Mouse (Mus musculus): Measurements from ENCODE around the gene Adam29. TPM values are rescaled to one million over a fixed set of nuclear protein-coding genes. Genes with fewer than 3 reads are reported as not detected.

Adam29 gene
- not detected for polyA plus RNA-seq (2017; shearing (Covaris generic))

DNA sequence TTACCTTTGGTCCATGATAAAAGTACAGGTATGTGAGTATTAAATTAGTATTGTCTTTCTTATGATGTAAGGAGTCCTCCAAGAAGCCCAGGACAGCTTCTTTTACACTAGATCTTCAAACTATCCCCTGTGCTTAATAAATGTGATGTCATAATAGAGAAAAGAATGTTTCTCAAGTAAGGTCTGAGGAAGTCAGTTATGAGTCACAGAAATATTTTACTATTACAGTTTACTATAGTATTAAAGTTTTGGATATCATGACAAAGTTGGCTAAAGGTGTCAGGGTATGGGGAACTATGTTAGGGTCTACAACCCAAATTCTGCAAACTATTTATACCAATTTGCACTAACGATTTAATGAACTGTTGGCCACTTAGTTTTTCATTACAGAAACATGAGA, at the start of gene Adam29:
TSS of gene Adam29 (minus strand) at position 101 of the 400 bp plus-strand sequence.

DNA sequence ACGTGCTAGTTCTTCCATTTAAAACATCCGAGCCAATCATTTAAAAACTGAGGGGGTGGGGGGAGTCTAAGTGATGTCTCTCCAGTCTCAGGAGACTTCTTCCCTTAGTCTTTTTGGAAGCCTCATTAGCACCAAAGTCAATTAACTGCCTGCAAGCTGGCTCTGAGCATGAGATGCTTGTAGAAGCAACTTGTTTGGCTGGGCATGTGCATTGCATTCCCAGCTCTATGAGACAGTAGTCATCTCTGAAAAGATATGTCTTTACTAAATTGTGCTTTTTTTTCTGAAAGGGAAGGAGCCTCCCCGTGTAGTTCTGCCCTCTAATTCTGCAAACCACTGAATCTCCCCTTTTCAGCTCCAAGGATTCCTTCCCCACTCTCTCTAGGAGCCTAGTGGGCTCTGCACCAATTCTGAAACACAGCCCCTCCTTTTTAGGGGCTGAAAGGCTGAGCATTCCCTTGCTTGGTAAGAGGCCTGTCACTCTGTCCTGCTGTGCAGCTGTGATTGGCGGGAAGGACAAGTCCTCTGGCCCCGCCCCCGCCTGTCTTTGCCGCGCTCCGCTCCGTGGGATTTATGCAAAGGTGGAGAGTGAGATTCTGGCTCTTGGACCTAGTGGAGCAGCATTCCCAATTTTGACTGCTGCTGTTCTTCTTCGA, 33.2 kb upstream of the Adam29 start, which contains the start of gene Glra3:
TSS of gene Glra3 (plus strand) at position 591 of the 656 bp plus-strand sequence.

Other genes with a start within 250 kb of the Adam29 start
- not detected for gene Glra3, start 33.5 kb upstream of the Adam29 start, polyA plus RNA-seq (2017; shearing (Covaris generic))

Measured in activated CD4-positive, CD25-positive, alpha-beta regulatory T cell (primary cell).